19 mouse cellular contexts compared by ENCODE assay signal in the genomic region with DNA sequence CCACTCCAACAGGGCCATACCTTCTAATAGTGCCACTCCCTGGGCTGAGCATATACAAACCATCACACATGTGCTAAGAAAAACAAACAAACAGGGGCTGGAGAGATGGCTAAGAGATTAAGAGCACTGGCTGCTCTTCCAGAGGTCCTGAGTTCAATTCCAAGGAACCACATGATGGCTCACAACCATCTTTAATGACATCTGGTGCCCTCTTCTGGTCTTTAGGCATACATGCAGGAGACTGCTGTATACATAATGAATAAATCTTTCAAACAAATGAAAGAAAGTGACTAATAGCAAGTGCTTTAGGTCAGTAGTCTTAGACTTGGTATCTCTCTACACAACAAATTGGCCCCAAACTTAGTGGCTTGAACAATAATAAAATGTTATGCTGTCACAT. TPM values are rescaled to one million over a fixed set of nuclear protein-coding genes. Genes with fewer than 3 reads are reported as not detected.
DNase-seq lines count a peak whose midpoint lies in the region; ATAC-seq and TF ChIP-seq lines count a peak whose summit lies in the region.
"Had no signal": no experiment of that assay in that cellular context is flagged by ENCODE, and none has a peak within 500 bp of the region (broad histone marks: within the 10 kb centered on the region; RNA-seq: fewer than 3 reads in every experiment).

No protein-coding gene starts in this region.

- no peak for DNase-seq in heart, adult 2 months
- no peak for DNase-seq in heart, postnatal 25 days (ENCODE audit: low spot score)
- no peak for DNase-seq in liver, postnatal 0 days
- DNase-seq in liver, embryonic 11.5 days (ENCODE audit: low spot score) = no peak
- DNase-seq in kidney, postnatal 25 days = no peak
- no peak for DNase-seq in embryo, embryonic 10.5 days (ENCODE audit: low spot score)
- DNase-seq: adrenal gland, adult 8-10 months; B cell, adult 2 months; cerebellum, postnatal 36 days; kidney, adult 9 months; lung, postnatal 10 days; right cerebral cortex, postnatal 25 days had no signal

- TF ChIP-seq EP300 in heart, adult 2 months (IDR thresholded peaks at IDR 0.05; ENCODE audit: insufficient read depth, low read depth, low read length) = no peak
- TF ChIP-seq EP300 in liver, postnatal 0 days (IDR thresholded peaks at IDR 0.05; ENCODE audit: low read depth) = no peak

- H3K27ac ChIP-seq in heart, adult 2 months = no peak overlapping the region
- H3K27ac ChIP-seq in liver, postnatal 0 days (ENCODE audit: low read depth) = no peak overlapping the region
- H3K27ac ChIP-seq in liver, embryonic 11.5 days (ENCODE audit: low read depth, low read length) = no peak overlapping the region
- H3K27ac ChIP-seq: forebrain, embryonic 10.5 days; hindbrain, embryonic 14.5 days; midbrain, embryonic 12.5 days had no signal

- H3K9me3 ChIP-seq in liver, postnatal 0 days (ENCODE audit: low read length) = no peaks in the 10 kb centered on the region
- H3K9me3 ChIP-seq in liver, embryonic 11.5 days (ENCODE audit: control insufficient read depth, low read length) = no peaks in the 10 kb centered on the region
- H3K9me3 ChIP-seq in E14TG2a.4 (ENCODE audit: low read length) = no peaks in the 10 kb centered on the region
- H3K9me3 ChIP-seq: embryonic facial prominence, embryonic 12.5 days; forebrain, embryonic 10.5 days; heart, embryonic 15.5 days; midbrain, embryonic 12.5 days had no signal

- peak; percentile 47 for TF ChIP-seq CTCF in heart, adult 2 months (IDR thresholded peaks at IDR 0.05)
- peak; percentile 47 for TF ChIP-seq CTCF in liver, postnatal 0 days (IDR thresholded peaks at IDR 0.05; ENCODE audit: low read depth)
- TF ChIP-seq CTCF in E14TG2a.4 (conservative IDR thresholded peaks at IDR 0.05; ENCODE audit: low read length) = peak; percentile 15; the same call in 1 of the 2 replicates

- H3K27me3 ChIP-seq in heart, adult 2 months (ENCODE audit: control insufficient read depth, insufficient read depth, low read length) = no peaks in the 10 kb centered on the region
- no peaks in the 10 kb centered on the region for H3K27me3 ChIP-seq in liver, postnatal 0 days (ENCODE audit: insufficient read depth, low read length)
- no peaks in the 10 kb centered on the region for H3K27me3 ChIP-seq in liver, embryonic 11.5 days (replicated peaks; ENCODE audit: control insufficient read depth, insufficient read depth, low read length)
- H3K27me3 ChIP-seq in E14TG2a.4 (ENCODE audit: insufficient read depth, low read length) = no peaks in the 10 kb centered on the region
- H3K27me3 ChIP-seq: embryonic facial prominence, embryonic 12.5 days; heart, embryonic 15.5 days; midbrain, embryonic 12.5 days had no signal

- intact Hi-C loops in heart, adult 2 months (cut with DNase I) = no loop called here
- intact Hi-C loops in heart, postnatal 25 days (cut with DNase I) = no loop called here

- no peak overlapping the region for H3K9ac ChIP-seq in heart, adult 2 months (ENCODE audit: low read depth, low read length)
- H3K9ac ChIP-seq in liver, postnatal 0 days (replicated peaks) = no peak overlapping the region
- no peak overlapping the region for H3K9ac ChIP-seq in liver, embryonic 11.5 days (ENCODE audit: low read depth, low read length)
- H3K9ac ChIP-seq: embryonic facial prominence, embryonic 12.5 days; heart, embryonic 15.5 days; hindbrain, embryonic 14.5 days; midbrain, embryonic 12.5 days had no signal

- H3K36me3 ChIP-seq in heart, adult 2 months (ENCODE audit: control insufficient read depth, insufficient read depth, low read length) = no peaks in the 10 kb centered on the region
- H3K36me3 ChIP-seq in liver, postnatal 0 days (replicated peaks; ENCODE audit: insufficient read depth, low read length) = no peaks in the 10 kb centered on the region
- H3K36me3 ChIP-seq in liver, embryonic 11.5 days (ENCODE audit: control insufficient read depth, insufficient read depth, low read length) = no peaks in the 10 kb centered on the region
- no peaks in the 10 kb centered on the region for H3K36me3 ChIP-seq in E14TG2a.4 (ENCODE audit: insufficient read depth, low read length)
- H3K36me3 ChIP-seq: embryonic facial prominence, embryonic 12.5 days; forebrain, embryonic 10.5 days; heart, embryonic 15.5 days; midbrain, embryonic 12.5 days had no signal

- no peak for TF ChIP-seq POLR2A in heart, adult 2 months (IDR thresholded peaks at IDR 0.05; ENCODE audit: insufficient read depth, low read depth, low read length)

- no peaks in the 10 kb centered on the region for H3K79me2 ChIP-seq in heart, adult 2 months (replicated peaks; ENCODE audit: control insufficient read depth, insufficient read depth, low read length)

- no peak overlapping the region for H3K4me2 ChIP-seq in liver, postnatal 0 days (ENCODE audit: low read depth, low read length)
- no peak overlapping the region for H3K4me2 ChIP-seq in liver, embryonic 11.5 days
- H3K4me2 ChIP-seq: embryonic facial prominence, embryonic 12.5 days; heart, embryonic 15.5 days; hindbrain, embryonic 14.5 days; midbrain, embryonic 12.5 days had no signal

- ATAC-seq in liver, postnatal 0 days = no peak
- no peak for ATAC-seq in liver, embryonic 11.5 days (replicated peaks; ENCODE audit: low FRiP score)
- 0 out of 2 replicates have a peak, but pooled peaks have one; percentile 36 for ATAC-seq in megakaryocyte progenitor cell, adult 5-6 weeks (replicated peaks; ENCODE audit: poor library complexity)

- no peak overlapping the region for H3K4me3 ChIP-seq in heart, adult 2 months
- H3K4me3 ChIP-seq in liver, postnatal 0 days (ENCODE audit: low read depth, low read length) = no peak overlapping the region
- no peak overlapping the region for H3K4me3 ChIP-seq in liver, embryonic 11.5 days (ENCODE audit: low read depth, low read length)
- H3K4me3 ChIP-seq in E14TG2a.4 (replicated peaks; ENCODE audit: low read length) = no peak overlapping the region
- H3K4me3 ChIP-seq: embryonic facial prominence, embryonic 12.5 days; forebrain, embryonic 10.5 days; heart, embryonic 15.5 days; midbrain, embryonic 12.5 days had no signal

- H3K4me1 ChIP-seq in heart, adult 2 months (ENCODE audit: control insufficient read depth, insufficient read depth, low read length) = no peaks in the 10 kb centered on the region
- 0 out of 2 replicates have a peak, but pooled peaks cover 3% of the 10 kb centered on the region for H3K4me1 ChIP-seq in liver, postnatal 0 days (ENCODE audit: insufficient read depth)
- no peaks in the 10 kb centered on the region for H3K4me1 ChIP-seq in liver, embryonic 11.5 days (replicated peaks; ENCODE audit: control insufficient read depth, insufficient read depth, low read length)
- no peaks in the 10 kb centered on the region for H3K4me1 ChIP-seq in E14TG2a.4 (replicated peaks; ENCODE audit: low read depth, low read length)
- H3K4me1 ChIP-seq: midbrain, embryonic 12.5 days had no signal

RNA-seq across cellular contexts. Expression of a gene that starts 26.2 kb away (rescaled TPM):
- 10 to 100 TPM; 39.8 to 40.1 TPM for total RNA-seq in heart, adult 2 months (2021)
- polyA plus RNA-seq in heart, adult 2 months (2012; rRNA removed) = 13.9 and 26.2 TPM in 2 replicates
- 10 to 100 TPM; 40.1 to 45.7 TPM for total RNA-seq in heart, postnatal 25 days (2021)
- polyA plus RNA-seq in liver, postnatal 0 days (2015; fragmentation: Nextera tagmentation; extraction: Ambion mirVana) = 64.1 and 69.0 TPM in 2 replicates
- 207 and 219 TPM in 2 replicates for polyA plus RNA-seq in liver, embryonic 11.5 days (2014; fragmentation: Nextera tagmentation; extraction: Ambion mirVana)
- total RNA-seq in megakaryocyte progenitor cell, adult 5-6 weeks (2015) = 266 and 302 TPM in 2 replicates
- total RNA-seq in megakaryocyte progenitor cell, adult 5-6 weeks (2017) = 461 and 467 TPM in 2 replicates

Comparison
In these comparisons a context has a peak if more than half of its experiments do, and no peak if none do; other contexts are left out.
1. RNA of a gene that starts 26.2 kb away (total RNA-seq): 266 to 467 TPM in megakaryocyte progenitor cell, adult 5-6 weeks; 40.1 to 45.7 TPM in heart, postnatal 25 days and 39.8 to 40.1 TPM in heart, adult 2 months; every median in the first group is over 4 times any median in the second.
2. Peak in every context shown above with its lines, with median percentiles within 50 percentile points of each other: CTCF ChIP-seq.